In the genomic region with DNA sequence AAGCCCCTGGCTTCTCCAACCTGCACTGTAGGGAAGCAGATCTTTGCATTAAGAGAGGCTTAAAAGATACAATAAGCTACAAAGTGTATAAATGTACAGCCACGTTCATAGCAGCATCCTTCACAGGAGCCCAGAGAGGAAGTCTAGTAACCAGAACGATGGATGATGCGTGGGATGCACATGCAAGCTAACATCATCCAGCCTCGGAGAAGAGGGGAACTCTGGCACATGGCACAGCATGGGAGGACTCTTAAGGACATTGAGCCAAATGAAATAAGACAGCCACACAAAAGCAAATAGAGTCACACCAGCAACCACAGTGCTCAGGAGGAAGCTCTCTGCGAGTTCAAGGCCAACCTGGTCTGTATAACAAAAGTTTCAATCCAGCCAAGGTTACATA, we compare ENCODE assay signal across 23 mouse cellular contexts. TPM values are rescaled to one million over a fixed set of nuclear protein-coding genes. Genes with fewer than 3 reads are reported as not detected.
DNase-seq lines count a peak whose midpoint lies in the region; TF ChIP-seq lines count a peak whose summit lies in the region.
"Had no signal": no experiment of that assay in that cellular context is flagged by ENCODE, and none has a peak within 500 bp of the region (broad histone marks: within the 10 kb centered on the region; RNA-seq: fewer than 3 reads in every experiment).

No protein-coding gene starts in this region.

- H3K27ac ChIP-seq in layer of hippocampus, adult 2 months: peak overlapping the region; percentile 39; the same call in 1 of the 2 replicates
- H3K27ac ChIP-seq: embryonic facial prominence, embryonic 10.5 days; embryonic facial prominence, embryonic 13.5 days; forebrain, embryonic 12.5 days; forebrain, embryonic 15.5 days; gastrocnemius, adult 2 months; heart, embryonic 15.5 days; hindbrain, embryonic 10.5 days; hindbrain, embryonic 13.5 days had no signal

- H3K4me3 ChIP-seq in layer of hippocampus, adult 2 months: no peak overlapping the region
- H3K4me3 ChIP-seq: embryonic facial prominence, embryonic 10.5 days; embryonic facial prominence, embryonic 13.5 days; erythroblast, embryonic 14.5 days; forebrain, embryonic 12.5 days; forebrain, embryonic 15.5 days; gastrocnemius, adult 2 months; heart, embryonic 12.5 days; heart, embryonic 15.5 days; hindbrain, embryonic 10.5 days; hindbrain, embryonic 13.5 days had no signal

- no peak for DNase-seq in layer of hippocampus, adult 2 months (ENCODE audit: low spot score in 2 of 2)
- no peak for DNase-seq in layer of hippocampus, postnatal 14 days (ENCODE audit: low spot score in 2 of 2)
- DNase-seq in right cerebral cortex, postnatal 36 days (ENCODE audit: low spot score in 2 of 2): peak; percentile 20 to 34
- DNase-seq in right cerebral cortex, postnatal 10 days (ENCODE audit: low spot score in 2 of 2): no peak
- DNase-seq in brain, adult 2 months (ENCODE audit: low read depth, low spot score): peak; percentile 76
- DNase-seq in gastrocnemius, postnatal 25 days: no peak
- DNase-seq: cerebellum, adult 11-12 months; cerebellum, adult 8-10 months; cerebellum, postnatal 36 days; gastrocnemius, adult 2 months; gastrocnemius, postnatal 14 days; heart, adult 18-20 months; heart, postnatal 10 days; heart, postnatal 36 days had no signal

- TF ChIP-seq CTCF in layer of hippocampus, adult 2 months (conservative IDR thresholded peaks at IDR 0.05): no peak

RNA-seq across cellular contexts. Expression of a gene that starts 15.8 kb away (rescaled TPM):
- total RNA-seq in layer of hippocampus, adult 2 months (2021): 100 to 1,000 TPM; 232 to 244 TPM
- total RNA-seq in layer of hippocampus, postnatal 14 days (2021): 100 to 1,000 TPM; 143 to 146 TPM
- under 1 TPM; 0.59 to 0.79 TPM for total RNA-seq in gastrocnemius, postnatal 25 days (2021)

RNA-seq across cellular contexts. Expression of a gene that starts 42.6 kb away (rescaled TPM):
- total RNA-seq in layer of hippocampus, adult 2 months (2021): 1 to 10 TPM; 2.2 to 2.5 TPM
- total RNA-seq in layer of hippocampus, postnatal 14 days (2021): 1 to 10 TPM; 3.5 to 4.1 TPM
- total RNA-seq in gastrocnemius, postnatal 25 days (2021): 1 to 10 TPM; 6.1 to 8.1 TPM

Comparison
In these comparisons a context has a peak if more than half of its experiments do, and no peak if none do; other contexts are left out.
1. DNase-seq: peak in right cerebral cortex, postnatal 36 days (2 of 2) and brain, adult 2 months (single experiment); none in layer of hippocampus, adult 2 months (0 of 2), layer of hippocampus, postnatal 14 days (0 of 2), right cerebral cortex, postnatal 10 days (0 of 2) and gastrocnemius, postnatal 25 days (single experiment).
2. RNA of a gene that starts 15.8 kb away (total RNA-seq): 232 to 244 TPM in layer of hippocampus, adult 2 months and 143 to 146 TPM in layer of hippocampus, postnatal 14 days; 0.59 to 0.79 TPM in gastrocnemius, postnatal 25 days; every median in the first group is over 10 times any median in the second.